Mouse (Mus musculus) limb, embryonic 10.5 days (tissue): ENCODE data around the gene Rpl36a. TPM values are rescaled to one million over a fixed set of nuclear protein-coding genes. Genes with fewer than 3 reads are reported as not detected.
A peak's percentile ranks its signal among the peaks of the same experiment; 100 is the strongest.

Experiments
- DNase-seq: peaks from one replicate; pipeline ENCODE4 v3.0.0-alpha.2; 2017; ENCODE audit warnings: low spot score
- H3K27ac ChIP-seq: fragments of 300-500 bp; sonication (generic); 2 replicates; pipeline ENCODE4 v1.5.1; 2016; ENCODE audit warnings: mild to moderate bottlenecking
- H3K27me3 ChIP-seq: fragments of 300-500 bp; sonication (generic); 2 replicates; pipeline ENCODE4 v1.6.1; 2016; ENCODE audit warnings: low read depth, mild to moderate bottlenecking; ENCODE audit not compliant: poor library complexity, severe bottlenecking
- H3K36me3 ChIP-seq: fragments of 300-500 bp; sonication (generic); 2 replicates; pipeline ENCODE4 v1.6.1; 2016; ENCODE audit warnings: mild to moderate bottlenecking, moderate library complexity
- H3K4me1 ChIP-seq: fragments of 300-500 bp; sonication (generic); 2 replicates; pipeline ENCODE4 v1.6.1; 2016
- H3K4me3 ChIP-seq: fragments of 300-500 bp; sonication (generic); 2 replicates; pipeline ENCODE4 v1.5.1; 2016; ENCODE audit warnings: mild to moderate bottlenecking, moderate library complexity
- H3K9me3 ChIP-seq: fragments of 300-500 bp; sonication (generic); replicated peaks from 2 replicates; pipeline ENCODE4 v1.6.1; 2016; ENCODE audit warnings: mild to moderate bottlenecking
- WGBS: fragments of 180-500 bp; shearing (Covaris S2); methylation state at CpG from one replicate; pipeline ENCODE4 v1.1.7; 2016; 5-methylcytosine and 5-hydroxymethylcytosine counted together
- polyA plus RNA-seq: library from polyadenylated mRNA; unstranded; fragments of >200 nt; fragmentation: Nextera tagmentation; extraction: Ambion mirVana; gene quantifications from 2 replicates; pipeline ENCODE4 v1.2.1, GENCODE M21; 2016

Gene Rpl36a
- polyA plus RNA-seq, 1 experiment from 2014 or later = 332 TPM

- Histone ChIP-seq H3K9me3 (no peaks in the 10 kb centered on the region), H3K4me1 (no peaks in the 10 kb centered on the region), H3K4me3 (no peak overlapping the region), H3K36me3 (no peaks in the 10 kb centered on the region; the same call in none of the 2 replicates), H3K27ac (no peak overlapping the region), H3K27me3 (peaks cover 36% of the 10 kb centered on the region)
- no peak for DNase-seq
- 85% methylated on average over 4 of the region's 4 CpGs for WGBS
Observed at GRCm38 (mm10) chrX:134610984-134611383, 25.5 kb downstream of the Rpl36a start.

- H3K27ac ChIP-seq = peak overlapping the region; percentile 88
- peak; percentile 73 for DNase-seq
- no peaks in the 10 kb centered on the region; the same call in none of the 2 replicates for H3K36me3 ChIP-seq
- H3K4me3 ChIP-seq = peak overlapping the region; percentile 39
- 12% methylated on average over 12 of the region's 15 CpGs for WGBS
- no peaks in the 10 kb centered on the region for H3K9me3 ChIP-seq
- no peaks in the 10 kb centered on the region for H3K4me1 ChIP-seq
- H3K27me3 ChIP-seq = peaks cover 43% of the 10 kb centered on the region
Observed at GRCm38 (mm10) chrX:134612285-134612959, 27.0 kb downstream of the Rpl36a start.

GRCm38 (mm10) chrX:134614306-134614705 is 28.9 kb downstream of the Rpl36a start:
- H3K36me3 ChIP-seq = no peaks in the 10 kb centered on the region
- no peak overlapping the region for H3K4me3 ChIP-seq
- WGBS = 58% methylated on average over 2 of the region's 2 CpGs
- no peaks in the 10 kb centered on the region for H3K4me1 ChIP-seq
- H3K27me3 ChIP-seq = peaks cover 47% of the 10 kb centered on the region
- no peaks in the 10 kb centered on the region for H3K9me3 ChIP-seq
- no peak for DNase-seq
- no peak overlapping the region for H3K27ac ChIP-seq

- Histone ChIP-seq H3K27ac (no peak overlapping the region), H3K9me3 (no peaks in the 10 kb centered on the region), H3K36me3 (no peaks in the 10 kb centered on the region), H3K4me1 (no peaks in the 10 kb centered on the region), H3K27me3 (peaks cover 67% of the 10 kb centered on the region), H3K4me3 (no peak overlapping the region)
- 71% methylated on average over 9 of the region's 9 CpGs for WGBS
- DNase-seq = no peak
Observed at GRCm38 (mm10) chrX:134619695-134620094, 34.2 kb downstream of the Rpl36a start.

- Histone ChIP-seq H3K4me1 (no peaks in the 10 kb centered on the region), H3K27me3 (peaks cover 68% of the 10 kb centered on the region), H3K27ac (no peak overlapping the region), H3K4me3 (no peak overlapping the region), H3K36me3 (no peaks in the 10 kb centered on the region), H3K9me3 (no peaks in the 10 kb centered on the region)
- no peak for DNase-seq
- 75% methylated on average over 8 of the region's 8 CpGs for WGBS
Observed at GRCm38 (mm10) chrX:134620254-134620865, 34.9 kb downstream of the Rpl36a start.

GRCm38 (mm10) chrX:134621685-134622084 is 36.2 kb downstream of the Rpl36a start:
- Histone ChIP-seq H3K9me3 (no peaks in the 10 kb centered on the region), H3K36me3 (no peaks in the 10 kb centered on the region), H3K27ac (no peak overlapping the region), H3K4me1 (no peaks in the 10 kb centered on the region), H3K4me3 (no peak overlapping the region), H3K27me3 (peaks cover 75% of the 10 kb centered on the region)
- WGBS = 82% methylated on average over 3 of the region's 3 CpGs
- DNase-seq = no peak

GRCm38 (mm10) chrX:134623350-134623749 is 37.9 kb downstream of the Rpl36a start:
- Histone ChIP-seq H3K9me3 (no peaks in the 10 kb centered on the region), H3K4me3 (no peak overlapping the region), H3K27ac (no peak overlapping the region), H3K4me1 (no peaks in the 10 kb centered on the region), H3K36me3 (no peaks in the 10 kb centered on the region), H3K27me3 (peaks cover 74% of the 10 kb centered on the region)
- no peak for DNase-seq
- 91% methylated on average over 4 of the region's 4 CpGs for WGBS

- no peak overlapping the region for H3K27ac ChIP-seq
- H3K4me1 ChIP-seq = no peaks in the 10 kb centered on the region
- H3K4me3 ChIP-seq = no peak overlapping the region
- H3K36me3 ChIP-seq = no peaks in the 10 kb centered on the region
- H3K9me3 ChIP-seq = no peaks in the 10 kb centered on the region
- peaks cover 51% of the 10 kb centered on the region; the same call in 1 of the 2 replicates for H3K27me3 ChIP-seq
- DNase-seq = no peak
- WGBS = 79% methylated on average over 2 of the region's 2 CpGs
Observed at GRCm38 (mm10) chrX:134628200-134628599, 42.7 kb downstream of the Rpl36a start.

GRCm38 (mm10) chrX:134632710-134633109 is 47.3 kb downstream of the Rpl36a start:
- H3K4me1 ChIP-seq = no peaks in the 10 kb centered on the region
- H3K27me3 ChIP-seq = peaks cover 54% of the 10 kb centered on the region; the same call in 1 of the 2 replicates
- DNase-seq = no peak
- WGBS = 92% methylated on average over 5 of the region's 5 CpGs
- H3K27ac ChIP-seq = no peak overlapping the region
- H3K36me3 ChIP-seq = no peaks in the 10 kb centered on the region
- no peak overlapping the region for H3K4me3 ChIP-seq
- no peaks in the 10 kb centered on the region for H3K9me3 ChIP-seq

- no peaks in the 10 kb centered on the region for H3K9me3 ChIP-seq
- H3K27me3 ChIP-seq = peaks cover 58% of the 10 kb centered on the region; the same call in 1 of the 2 replicates
- H3K4me1 ChIP-seq = no peaks in the 10 kb centered on the region
- WGBS = 50% methylated on average over 3 of the region's 3 CpGs
- H3K27ac ChIP-seq = no peak overlapping the region
- no peak overlapping the region for H3K4me3 ChIP-seq
- no peak for DNase-seq
- no peaks in the 10 kb centered on the region for H3K36me3 ChIP-seq
Observed at GRCm38 (mm10) chrX:134635111-134635510, 49.7 kb downstream of the Rpl36a start.

- Histone ChIP-seq H3K4me1 (no peaks in the 10 kb centered on the region), H3K27me3 (peaks cover 65% of the 10 kb centered on the region; the same call in 1 of the 2 replicates), H3K27ac (no peak overlapping the region), H3K36me3 (no peaks in the 10 kb centered on the region), H3K4me3 (no peak overlapping the region), H3K9me3 (no peaks in the 10 kb centered on the region)
- WGBS = 62% methylated on average over 3 of the region's 3 CpGs
- DNase-seq = no peak
Observed at GRCm38 (mm10) chrX:134635860-134636259, 50.4 kb downstream of the Rpl36a start.
